Mouse (Mus musculus) C2C12 (cell line): Measurements from ENCODE around the gene Rfng.

Source experiments
- CEBPB ChIP-seq: IDR thresholded peaks from one replicate; pipeline ENCODE4 v1.6.1; 2011; ENCODE audit warnings: low read depth, mild to moderate bottlenecking, control low read depth, moderate library complexity
- CTCF ChIP-seq: IDR thresholded peaks from one replicate; pipeline ENCODE4 v1.5.1; 2011; ENCODE audit not compliant: control insufficient read depth, insufficient read depth, insufficient read length
- MAX ChIP-seq: IDR thresholded peaks from one replicate; pipeline ENCODE4 v1.6.1; 2011; ENCODE audit warnings: mild to moderate bottlenecking, control low read depth
- MYOD1 ChIP-seq: IDR thresholded peaks from one replicate; pipeline ENCODE4 v1.6.1; 2011; ENCODE audit warnings: low read depth; ENCODE audit not compliant: control insufficient read depth, insufficient read length

GRCm38 (mm10) chr11:120795756-120796613 is 12.0 kb upstream of the Rfng start, which contains the start of gene Dus1l:
- TF ChIP-seq CTCF (no peak), CEBPB (peak; percentile 64), MAX (peak; percentile 83), MYOD1 (no peak)
